Mouse (Mus musculus) monocyte, adult 5-6 weeks (primary cell): ENCODE results near the gene Raver1. TPM values are rescaled to one million over a fixed set of nuclear protein-coding genes. Genes with fewer than 3 reads are reported as not detected.

Experiments used
- ATAC-seq: fragments of 153-309, 156-312 bp; replicated peaks from 2 replicates; pipeline ENCODE4 v1.8.0; 2017; ENCODE audit warnings: mild to moderate bottlenecking; ENCODE audit not compliant: low TSS enrichment, insufficient number of reproducible peaks, severe bottlenecking, poor library complexity, low FRiP score
- total RNA-seq: library from RNA; stranded (forward); fragments of 200-1000, 200-491, 200-594 nt; gene quantifications from 3 replicates; pipeline ENCODE4 v1.2.3, GENCODE M21; 2017

Raver1 gene
- total RNA-seq, 1 experiment from 2014 or later, result 8.1 TPM

DNA sequence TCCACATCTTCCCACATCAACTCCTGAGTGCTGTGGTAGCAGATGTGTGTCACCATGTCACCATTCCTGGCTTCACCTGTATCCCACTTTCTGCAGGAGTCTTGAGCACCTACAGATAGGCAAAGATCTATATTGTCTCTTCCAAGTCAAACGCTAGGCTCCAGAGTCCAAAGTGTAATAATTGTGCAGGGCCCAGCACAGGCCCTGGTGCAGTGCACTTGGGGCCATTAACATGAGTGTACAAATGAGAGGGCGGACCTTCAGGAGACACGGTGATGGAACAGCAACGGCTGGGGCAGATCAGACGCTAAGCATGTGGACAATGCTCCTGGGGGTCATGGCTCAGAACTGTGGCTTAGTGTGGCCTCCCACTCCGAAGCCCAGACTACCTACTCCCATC is 21.9 kb upstream of the Raver1 start:
- no peak for ATAC-seq

DNA sequence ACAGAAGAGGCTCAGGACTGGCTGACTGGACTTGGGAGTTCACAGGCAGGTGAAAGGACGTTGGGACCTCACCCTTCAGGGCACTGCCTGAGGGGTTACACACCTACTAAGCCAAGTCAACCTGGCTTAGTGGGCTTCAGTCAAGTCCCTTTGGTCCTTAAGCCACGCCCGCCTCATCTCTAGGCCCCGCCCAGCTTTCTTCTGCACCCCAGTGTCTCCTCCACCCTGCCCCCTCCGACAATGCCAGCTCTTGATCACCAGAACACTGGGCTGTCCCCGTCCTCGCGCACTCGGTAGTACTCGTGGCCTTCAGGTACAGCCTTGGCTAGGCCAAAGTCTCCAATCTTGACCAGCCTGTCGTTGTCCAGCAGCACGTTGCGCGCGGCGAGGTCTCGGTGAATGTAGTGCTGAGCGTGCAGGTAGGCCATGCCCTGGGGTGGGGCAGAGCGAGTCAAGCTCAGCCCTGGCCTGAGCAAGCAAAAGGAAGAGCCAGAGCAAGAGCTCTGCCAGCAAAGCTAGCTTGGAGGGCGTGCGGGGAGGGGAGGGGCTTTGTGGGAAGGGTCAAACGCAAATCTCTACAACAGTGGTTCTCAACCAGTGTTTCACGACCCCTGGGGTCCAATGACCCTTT is 15.9 kb upstream of the Raver1 start:
- ATAC-seq, result no peak

DNA sequence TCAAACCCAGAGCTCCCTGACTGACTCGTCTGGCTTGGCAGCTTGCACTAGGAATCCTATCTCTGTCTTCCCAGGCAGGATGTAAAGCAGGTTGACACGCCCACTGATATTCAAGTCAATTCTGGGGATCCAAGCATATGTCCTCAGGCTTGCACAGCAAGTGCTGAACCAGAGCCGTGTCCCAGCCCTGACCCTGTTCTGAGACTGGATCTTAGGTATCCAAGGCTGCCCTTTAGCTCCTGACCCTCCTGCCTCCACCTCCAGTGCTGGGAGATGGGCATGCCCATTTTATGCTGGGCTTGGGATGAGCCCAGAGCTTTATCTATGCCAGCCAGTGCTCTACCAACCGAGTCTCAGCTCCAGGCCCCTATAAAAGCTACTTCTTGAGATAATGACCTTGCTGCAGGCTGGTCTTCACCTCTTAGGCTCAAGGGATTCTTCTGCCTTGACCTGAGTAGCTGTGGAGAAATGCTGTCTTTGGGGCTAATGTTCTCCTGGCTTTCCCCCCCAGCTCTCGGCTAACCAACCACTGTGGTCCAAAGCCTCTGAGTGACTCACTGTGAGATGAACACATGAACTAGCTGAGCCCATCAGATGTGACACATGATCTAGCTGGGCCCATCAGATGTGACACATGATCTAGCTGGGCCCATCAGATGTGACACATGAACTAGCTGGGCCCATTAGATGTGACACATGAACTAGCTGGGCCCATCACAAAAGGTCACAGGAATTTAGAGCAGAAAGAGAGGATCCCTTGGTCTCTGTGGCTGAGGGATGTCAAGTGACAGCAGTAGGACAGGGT is 14.2 kb upstream of the Raver1 start:
- ATAC-seq, result no peak

DNA sequence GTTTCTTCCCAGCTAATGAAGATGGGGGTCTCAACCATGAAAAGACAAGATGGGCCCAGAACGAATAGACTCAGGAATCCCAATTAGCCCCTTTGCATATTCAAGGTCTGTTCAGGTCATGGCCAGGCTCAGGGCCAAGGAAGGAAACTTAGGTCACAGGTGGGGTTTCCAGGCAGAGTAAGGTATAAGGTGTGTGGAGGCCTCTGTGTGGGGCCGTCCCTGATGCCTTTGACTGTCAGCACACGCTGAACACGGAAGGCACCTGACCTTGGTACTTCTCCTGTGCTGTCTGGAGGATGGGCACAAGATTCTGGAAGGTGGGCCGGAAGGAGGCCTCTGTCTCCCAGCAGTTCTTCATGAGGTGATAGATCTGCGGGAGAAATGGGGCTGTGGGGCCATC is 13.0 kb upstream of the Raver1 start:
- ATAC-seq, result no peak

DNA sequence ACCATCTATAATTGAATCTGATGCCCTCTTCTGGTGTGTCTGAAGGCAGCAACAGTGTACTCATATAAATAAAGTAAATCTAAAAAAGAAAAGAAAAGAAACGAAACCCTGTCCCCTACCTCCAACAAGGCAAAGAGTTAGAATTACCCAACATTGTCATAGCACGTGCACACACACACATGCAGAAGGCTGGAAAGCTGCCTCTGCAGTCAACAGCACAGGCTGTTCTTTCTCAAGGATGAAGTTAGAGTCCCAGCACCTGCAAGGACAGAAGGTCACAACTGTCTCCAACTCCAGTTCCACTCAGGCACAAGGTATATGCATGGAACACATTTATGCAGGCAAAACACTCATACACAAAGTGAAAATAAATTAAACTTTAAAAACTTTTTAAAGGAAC is 10.3 kb upstream of the Raver1 start:
- no peak for ATAC-seq

DNA sequence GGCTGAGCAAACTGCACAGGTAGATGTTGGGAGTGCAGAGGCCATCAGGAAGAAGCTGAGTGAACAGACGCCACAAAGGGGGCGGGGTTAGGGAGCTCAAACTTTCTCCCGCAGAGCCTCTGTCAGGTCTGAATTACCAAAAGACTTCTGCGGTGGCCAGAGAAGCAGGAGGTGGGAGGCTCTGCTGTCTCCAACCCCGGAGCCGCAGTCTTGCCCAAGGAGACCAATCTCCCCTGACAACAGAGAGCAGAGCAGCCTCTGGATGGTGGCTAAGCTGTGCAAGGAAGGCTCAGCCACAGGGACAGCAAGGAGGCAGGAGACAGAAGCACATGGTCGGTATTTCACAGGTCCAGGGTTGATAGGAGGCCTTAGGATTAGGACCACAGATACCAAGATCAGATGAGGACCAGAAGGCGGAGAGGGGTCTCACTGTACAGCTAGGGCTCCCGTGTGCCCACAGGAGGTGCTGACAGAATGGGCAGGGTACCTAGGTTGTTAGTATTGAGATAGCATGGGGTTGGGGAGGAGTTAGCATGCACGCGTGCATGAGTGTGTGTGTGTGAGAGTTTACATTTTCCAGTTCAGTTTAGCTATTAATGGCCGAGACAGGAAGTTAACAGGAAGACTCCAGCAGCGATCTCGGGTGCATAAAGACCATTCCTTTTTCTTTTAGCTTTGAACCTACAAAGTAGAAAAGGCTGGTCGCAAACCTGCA is 8.8 kb upstream of the Raver1 start:
- peak; percentile 52 for ATAC-seq

DNA sequence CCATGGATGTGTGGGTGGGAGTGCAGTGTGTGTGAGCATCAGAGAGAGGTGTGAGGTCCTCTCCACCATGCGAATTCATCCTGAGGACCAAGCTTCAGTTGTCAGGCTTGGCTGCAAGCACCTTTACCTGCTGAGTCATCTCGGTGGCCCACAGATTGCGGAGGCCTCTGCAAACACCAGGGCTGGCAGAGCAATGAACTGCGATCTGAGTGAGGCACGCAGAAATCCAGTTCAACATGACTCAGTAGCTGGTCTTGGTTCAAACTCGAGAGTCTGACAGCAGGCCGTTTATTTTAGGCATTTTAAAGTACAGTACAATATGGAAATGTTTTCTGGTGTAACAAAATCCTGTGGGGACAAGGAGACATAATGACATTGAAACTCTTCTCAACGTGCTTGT is 6.0 kb upstream of the Raver1 start:
- no peak for ATAC-seq

DNA sequence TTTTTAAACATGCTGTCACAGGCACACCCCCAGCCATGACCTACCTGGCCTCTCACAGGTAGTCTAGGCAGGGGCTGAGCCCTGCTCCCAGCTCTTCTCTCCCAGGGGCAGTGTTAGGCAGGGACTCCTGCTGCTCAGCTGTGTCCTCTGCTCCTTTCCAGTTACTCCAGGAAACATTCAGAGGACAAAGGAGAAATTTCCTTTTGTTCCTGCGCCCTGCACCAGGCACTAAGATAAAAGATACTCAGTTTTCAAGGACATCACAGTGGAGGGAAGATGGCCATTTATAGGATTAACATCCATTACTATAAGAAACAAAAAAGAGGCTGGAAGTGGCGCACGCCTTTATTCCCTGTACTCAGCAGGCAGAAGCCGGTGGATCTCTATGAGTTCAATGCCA is 4.2 kb upstream of the Raver1 start:
- no peak for ATAC-seq

DNA sequence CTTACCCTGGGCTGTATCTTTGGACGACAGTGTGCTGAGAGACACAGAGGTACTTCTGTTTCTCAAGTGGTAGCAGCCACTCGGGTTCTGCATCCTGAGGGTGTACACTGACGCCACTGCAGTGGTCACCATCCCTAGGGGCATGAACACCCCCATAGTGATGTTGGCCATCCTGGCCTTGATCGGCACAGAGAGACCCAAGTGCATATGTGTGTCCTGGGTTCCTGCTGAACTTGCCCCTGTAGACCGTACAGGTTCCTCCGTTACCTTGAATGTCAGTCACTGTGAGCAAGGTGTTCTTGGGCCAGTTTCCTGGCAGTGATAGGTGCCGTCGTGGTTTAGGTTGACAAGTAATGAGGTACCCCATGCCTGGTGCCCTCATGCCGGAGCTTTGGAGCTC is 1.6 kb upstream of the Raver1 start:
- no peak for ATAC-seq

DNA sequence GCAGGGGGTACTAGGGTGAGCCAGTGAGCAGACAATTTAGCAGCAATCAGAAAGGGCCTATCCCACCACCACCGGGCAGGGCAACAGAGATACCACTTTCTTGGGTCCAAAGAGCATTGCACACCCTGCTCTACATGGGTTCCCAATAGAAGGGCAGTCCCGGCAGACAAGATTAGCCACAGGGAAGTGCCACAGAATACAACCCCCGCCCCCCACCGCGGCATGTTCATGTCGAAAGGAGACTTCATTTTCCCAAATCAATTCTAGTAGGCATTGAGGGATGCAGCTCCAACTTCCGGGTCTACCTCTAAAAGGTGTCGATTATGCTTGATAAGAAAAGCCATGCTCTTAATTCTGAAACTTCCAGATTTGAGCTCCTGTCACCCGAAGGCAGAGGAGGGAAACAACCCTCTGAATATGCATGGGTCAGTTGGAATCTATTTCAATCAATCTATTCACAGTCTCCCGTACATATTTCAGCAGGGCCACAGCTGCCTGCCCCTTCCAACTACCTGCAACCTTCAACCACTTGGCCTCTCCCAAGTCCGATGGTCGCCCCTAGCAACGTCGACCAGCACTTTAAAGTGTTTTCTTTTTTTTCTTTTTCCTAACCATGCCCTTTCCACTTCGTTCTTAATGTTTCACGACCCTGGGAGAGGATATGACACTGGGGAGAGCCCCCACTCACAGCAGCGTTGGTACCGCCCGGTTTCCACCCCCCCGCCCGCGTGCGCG is 669 bp downstream of the Raver1 start:
- ATAC-seq, result no peak

DNA sequence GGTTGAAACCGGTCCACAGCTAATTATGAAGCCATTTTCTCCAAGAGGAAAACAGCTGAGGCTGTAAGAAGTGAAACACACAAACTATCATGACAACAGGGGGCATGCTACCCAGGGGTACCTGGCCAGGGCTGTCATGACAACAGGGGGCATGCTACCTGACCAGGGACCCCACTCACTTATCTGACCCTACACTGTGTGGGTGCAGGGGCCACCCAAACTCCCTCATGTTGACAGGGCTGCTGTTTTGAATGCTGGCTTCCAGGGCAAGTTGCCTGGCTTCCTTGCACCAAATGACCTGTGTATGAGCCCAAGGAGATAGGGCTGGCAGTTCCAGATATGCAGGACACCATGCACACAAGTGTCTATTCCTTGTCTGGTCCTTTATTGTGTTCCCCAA is 1.3 kb downstream of the Raver1 start:
- ATAC-seq, result no peak

DNA sequence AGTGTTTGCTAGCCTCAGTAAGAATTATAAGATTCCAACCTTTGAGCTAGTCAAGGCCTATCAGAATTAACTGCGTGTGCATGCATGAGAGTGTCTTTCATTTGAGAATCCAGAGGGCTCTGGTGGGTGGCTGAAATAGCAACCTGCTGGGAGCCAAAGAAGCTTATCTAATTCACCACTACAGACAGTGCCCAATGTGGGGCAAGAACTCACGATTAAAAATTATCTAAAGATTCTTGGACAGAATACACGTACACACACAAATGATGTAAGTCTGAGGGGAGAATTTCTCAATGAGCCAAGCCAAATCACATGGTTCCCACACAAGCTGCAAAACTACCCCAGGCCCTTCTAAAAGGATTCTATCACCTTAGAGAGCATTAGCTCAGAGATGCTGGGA is 8.5 kb downstream of the Raver1 start:
- ATAC-seq, result no peak

DNA sequence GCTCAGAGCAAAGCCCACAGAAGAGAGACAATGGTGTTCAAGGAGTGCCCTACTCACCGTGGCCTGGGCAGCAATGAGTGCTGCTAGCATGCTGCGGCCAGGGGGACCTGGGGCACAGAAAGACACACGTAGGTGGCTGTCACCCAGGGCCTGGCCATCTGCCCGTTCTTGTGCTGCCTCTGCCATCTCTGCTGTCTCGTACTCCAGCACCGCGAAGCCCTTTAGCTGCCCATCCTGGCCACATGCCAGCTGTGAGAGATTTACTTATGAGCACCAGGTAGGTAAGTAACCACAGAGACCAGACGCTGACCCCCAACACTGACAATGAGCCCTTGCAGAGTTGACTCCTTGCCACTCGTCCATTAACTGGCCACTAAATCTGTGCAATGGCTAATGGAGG is 10.7 kb downstream of the Raver1 start:
- ATAC-seq, result no peak

DNA sequence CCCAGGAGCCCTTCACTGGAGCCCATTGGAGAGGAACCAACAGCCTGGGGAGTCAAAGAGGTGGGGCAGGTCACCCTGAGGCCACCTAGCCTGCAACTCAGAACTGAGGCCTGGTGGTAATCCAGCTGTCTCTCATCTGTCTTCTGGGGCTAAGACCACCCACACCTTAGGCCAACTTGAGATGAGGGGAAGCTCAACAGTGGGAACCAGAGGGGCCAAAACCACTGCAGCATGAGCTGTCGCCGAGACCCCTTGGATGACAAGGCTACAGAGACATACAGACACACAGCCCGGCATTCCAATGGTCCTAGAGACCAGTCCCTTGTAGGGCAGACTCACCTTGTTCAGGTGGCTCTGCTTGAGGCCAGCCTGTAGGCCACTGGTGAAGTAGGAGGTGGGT is 16.2 kb downstream of the Raver1 start:
- no peak for ATAC-seq

DNA sequence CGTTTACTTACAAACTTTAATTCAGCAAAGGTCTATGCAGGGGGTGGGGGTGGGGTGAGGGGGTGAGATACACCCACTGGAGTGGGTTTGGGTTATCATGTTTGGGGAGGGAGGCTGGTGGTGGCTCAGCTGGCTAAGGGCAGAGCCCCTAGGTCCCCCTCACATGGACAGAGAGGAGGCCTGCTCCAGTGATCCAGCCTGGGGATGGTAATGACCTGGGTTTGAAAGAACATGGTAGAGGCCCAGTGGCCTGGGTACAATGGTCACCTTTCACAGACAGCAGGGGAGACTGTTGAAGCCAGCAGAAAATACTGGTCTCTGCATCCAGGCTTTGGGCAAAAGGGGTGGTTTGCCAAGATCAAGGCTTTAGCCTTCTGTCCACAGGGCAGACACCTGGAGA is 17.6 kb downstream of the Raver1 start:
- no peak for ATAC-seq

DNA sequence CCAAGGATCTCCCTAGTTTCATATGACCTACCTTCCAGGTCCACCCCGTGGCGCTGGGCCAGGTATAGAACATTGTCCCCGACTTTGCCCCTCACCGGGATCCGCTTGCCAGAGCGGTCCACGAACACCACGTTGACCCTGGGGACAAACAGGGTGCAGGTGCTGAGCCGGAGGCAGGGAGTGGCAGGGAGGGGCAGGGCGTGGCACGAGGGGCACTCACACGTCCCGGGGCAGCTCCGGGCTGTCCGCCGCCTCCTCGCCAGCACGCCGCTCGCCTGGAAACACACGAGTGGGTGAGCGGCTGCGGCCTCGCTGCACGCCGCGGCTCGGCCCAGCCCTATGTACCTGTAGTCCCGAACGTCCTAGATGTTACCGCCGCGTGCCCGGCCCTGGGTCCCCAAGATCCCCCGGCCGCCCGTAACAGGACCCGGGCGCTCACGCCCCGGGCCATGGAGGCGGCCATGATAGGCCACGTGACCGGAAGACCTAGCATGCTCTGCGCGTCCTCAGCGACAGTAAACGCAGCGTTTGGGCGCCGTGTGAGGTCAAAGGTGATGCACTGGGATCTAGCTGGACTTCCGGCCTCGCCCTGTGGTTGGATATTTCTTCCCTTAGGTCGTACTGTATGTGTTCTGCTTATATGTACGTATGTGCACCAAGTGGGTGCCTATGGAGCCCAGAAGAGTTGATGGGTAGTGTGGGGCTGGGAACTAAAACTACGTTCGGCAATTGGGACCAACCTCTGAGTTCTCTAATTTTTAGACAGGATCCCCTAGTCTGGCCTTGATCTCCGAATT is 18.6 kb downstream of the Raver1 start, which contains the start of the genes Gm49373 and Fdx1l:
Gm49373 (minus strand) TSS at position 53 of the 797 bp plus-strand sequence.
Fdx1l (minus strand) TSS at position 571 of the 797 bp plus-strand sequence.
- peak; percentile 97 for ATAC-seq

DNA sequence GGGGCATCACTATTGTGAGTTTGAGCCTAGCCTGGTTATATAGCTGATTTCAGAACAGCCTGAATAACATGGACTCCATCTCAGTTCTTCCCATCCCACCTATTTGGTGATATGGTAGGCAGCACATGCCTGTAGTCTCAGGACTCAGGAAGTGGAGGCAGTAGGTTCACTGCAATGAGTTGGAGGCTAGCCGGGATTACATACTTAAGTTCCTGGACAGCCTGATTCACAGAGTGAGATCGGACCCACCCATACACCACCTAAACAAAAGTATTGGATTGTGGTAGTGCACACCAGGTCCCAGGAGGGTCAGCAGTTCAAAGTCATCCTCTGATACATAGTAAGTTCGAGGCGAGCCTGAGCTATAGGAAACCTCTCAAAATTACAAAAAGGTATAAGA is 19.2 kb downstream of the Raver1 start:
- ATAC-seq, result no peak

DNA sequence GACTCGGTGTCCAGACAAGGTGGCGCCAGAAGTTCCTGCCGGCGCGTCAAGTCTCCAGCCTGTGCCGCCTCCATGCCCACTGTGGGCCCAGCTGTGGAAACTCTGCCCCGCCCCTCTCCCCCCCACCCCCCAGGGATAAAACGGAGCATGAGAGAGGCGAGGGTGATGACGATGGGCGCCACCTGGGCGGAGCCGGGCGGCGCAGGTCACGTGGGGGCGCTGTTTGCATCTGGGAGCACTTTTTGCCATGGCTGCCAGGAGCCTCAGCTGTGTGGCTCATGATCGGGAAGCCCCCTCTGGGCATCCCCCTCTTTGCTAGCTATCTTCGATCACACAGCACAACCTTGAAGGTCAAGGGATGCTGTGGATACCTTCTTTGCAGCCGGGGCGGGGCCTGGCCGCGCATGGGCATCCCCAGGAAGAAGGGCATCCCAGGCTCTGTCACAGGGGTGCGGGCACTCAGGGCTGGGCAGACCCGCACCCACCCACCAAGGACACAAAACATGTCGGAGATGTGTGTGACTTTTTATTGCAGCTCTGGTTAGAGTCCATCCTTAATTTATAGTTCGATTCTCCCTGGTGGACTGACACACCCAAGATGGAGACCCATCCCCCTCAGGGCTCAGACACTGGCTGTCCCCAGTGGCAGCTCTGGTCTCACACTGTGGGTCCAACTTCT is 24.7 kb downstream of the Raver1 start, which contains the start of gene Zglp1:
Zglp1 (minus strand) TSS at position 88 of the 679 bp plus-strand sequence.
- ATAC-seq, result no peak
